Mouse (Mus musculus) neural tube, embryonic 13.5 days (tissue): Measurements from ENCODE around the gene Ccr1. TPM values are rescaled to one million over a fixed set of nuclear protein-coding genes. Genes with fewer than 3 reads are reported as not detected.

Experiments
- ATAC-seq: fragments of 200-750 bp; cut with Nextera tagmentation; 2 replicates; pipeline ENCODE4 v1.8.0; 2017; ENCODE audit warnings: low read depth, mild to moderate bottlenecking, moderate TSS enrichment, moderate library complexity
- H3K27ac ChIP-seq: fragments of 300-500 bp; sonication (generic); replicated peaks from 2 replicates; pipeline ENCODE4 v1.5.1; 2015; ENCODE audit warnings: moderate library complexity, mild to moderate bottlenecking, inconsistent platforms
- H3K27me3 ChIP-seq: fragments of 300-500 bp; sonication (generic); 2 replicates; pipeline ENCODE4 v1.6.1; 2015; ENCODE audit warnings: mild to moderate bottlenecking, inconsistent platforms
- H3K36me3 ChIP-seq: fragments of 300-500 bp; sonication (generic); 2 replicates; pipeline ENCODE4 v1.6.1; 2015; ENCODE audit warnings: mild to moderate bottlenecking, inconsistent platforms
- H3K4me1 ChIP-seq: fragments of 300-500 bp; sonication (generic); replicated peaks from 2 replicates; pipeline ENCODE4 v1.6.1; 2015; ENCODE audit warnings: inconsistent platforms
- H3K4me2 ChIP-seq: fragments of 300-500 bp; sonication (generic); 2 replicates; pipeline ENCODE4 v1.6.1; 2015; ENCODE audit warnings: inconsistent platforms, mild to moderate bottlenecking, moderate library complexity
- H3K4me3 ChIP-seq: fragments of 300-500 bp; sonication (generic); 2 replicates; pipeline ENCODE4 v1.5.1; 2015; ENCODE audit warnings: mild to moderate bottlenecking, inconsistent platforms
- H3K9ac ChIP-seq: fragments of 300-500 bp; sonication (generic); 2 replicates; pipeline ENCODE4 v1.6.1; 2015; ENCODE audit warnings: moderate library complexity, mild to moderate bottlenecking, inconsistent platforms
- H3K9me3 ChIP-seq: fragments of 300-500 bp; sonication (generic); 2 replicates; pipeline ENCODE4 v1.6.1; 2016; ENCODE audit warnings: inconsistent platforms
- WGBS: fragments of 180-500 bp; shearing (Covaris S2); methylation state at CpG from one replicate; pipeline ENCODE4 v1.1.7; 2015; 5-methylcytosine and 5-hydroxymethylcytosine counted together
- polyA plus RNA-seq: library from polyadenylated mRNA; unstranded; fragments of >200 nt; fragmentation: Nextera tagmentation; extraction: Ambion mirVana; gene quantifications from 2 replicates; pipeline ENCODE4 v1.2.1, GENCODE M21; 2015

Ccr1 gene
- polyA plus RNA-seq, 1 experiment from 2014 or later = 1.2 TPM

DNA sequence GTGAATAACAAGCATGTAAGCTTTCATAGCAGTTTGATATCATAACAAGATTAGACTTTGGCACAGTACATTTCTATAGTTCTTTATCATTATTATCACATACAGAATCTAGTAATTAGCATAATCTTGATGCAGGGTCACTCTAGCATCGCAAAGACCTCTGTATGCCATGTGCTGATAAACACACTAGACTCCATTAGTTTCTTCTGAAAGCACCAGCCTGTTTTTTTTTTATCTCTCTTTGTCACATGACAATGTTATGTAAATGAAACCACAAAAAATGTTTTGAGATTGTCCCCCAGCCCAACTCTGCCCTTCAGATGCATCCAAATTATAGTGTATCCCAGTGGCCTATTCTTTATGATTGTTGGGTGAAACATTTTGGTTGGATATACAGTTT, 20.7 kb downstream of the Ccr1 start:
- no peak overlapping the region for H3K4me3 ChIP-seq
- H3K27me3 ChIP-seq = no peaks in the 10 kb centered on the region
- H3K9ac ChIP-seq = no peak overlapping the region
- 93% methylated on average over 1 of the region's 1 CpGs for WGBS
- no peaks in the 10 kb centered on the region for H3K4me1 ChIP-seq
- H3K27ac ChIP-seq = no peak overlapping the region
- no peak overlapping the region for H3K4me2 ChIP-seq
- ATAC-seq = no peak
- H3K36me3 ChIP-seq = no peaks in the 10 kb centered on the region
- H3K9me3 ChIP-seq = no peaks in the 10 kb centered on the region

DNA sequence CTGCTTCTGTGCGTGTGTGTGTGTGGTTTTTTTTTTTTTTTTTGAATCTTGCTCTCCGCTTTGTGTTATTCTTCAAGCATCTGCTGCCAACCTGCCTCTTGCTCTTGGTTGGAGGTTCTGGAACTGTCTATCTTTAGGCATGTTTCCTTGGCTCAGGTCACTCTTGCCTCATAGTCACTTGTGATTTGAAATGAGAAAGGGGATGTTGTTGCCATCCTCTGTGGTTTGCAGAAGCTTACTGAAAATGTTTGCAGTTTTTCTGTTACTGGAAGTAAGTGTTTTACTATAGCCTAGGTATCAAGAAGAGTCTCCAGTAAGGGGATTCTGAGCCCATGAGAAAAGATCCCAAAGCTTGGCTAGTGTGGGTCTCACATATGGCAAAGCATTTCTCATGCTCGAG, 26.5 kb downstream of the Ccr1 start:
- Histone ChIP-seq H3K4me1 (no peaks in the 10 kb centered on the region), H3K27ac (no peak overlapping the region), H3K4me2 (no peak overlapping the region), H3K9ac (no peak overlapping the region), H3K9me3 (no peaks in the 10 kb centered on the region), H3K27me3 (no peaks in the 10 kb centered on the region), H3K36me3 (no peaks in the 10 kb centered on the region), H3K4me3 (no peak overlapping the region)
- ATAC-seq = no peak
- 90% methylated on average over 3 of the region's 3 CpGs for WGBS

DNA sequence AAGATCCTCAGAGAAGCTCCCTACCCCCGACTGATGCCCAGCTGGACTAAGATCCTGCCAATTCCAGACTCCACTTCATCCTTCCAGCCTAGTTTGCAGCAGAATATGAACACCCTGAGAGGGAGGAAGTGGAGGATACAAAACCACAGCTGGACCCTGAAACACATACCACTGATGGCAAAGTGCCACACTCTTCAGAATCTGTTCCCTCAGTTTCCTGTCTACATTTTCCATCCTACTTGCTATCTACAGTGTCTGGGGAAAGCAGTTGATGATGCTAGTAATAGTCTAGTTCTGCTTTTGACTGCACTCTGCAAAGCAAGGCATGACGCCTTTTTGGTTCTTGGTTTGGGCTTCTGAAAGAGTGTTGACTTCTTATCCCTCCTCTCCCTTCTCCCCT, 27.2 kb downstream of the Ccr1 start:
- Histone ChIP-seq H3K4me3 (no peak overlapping the region), H3K27ac (no peak overlapping the region), H3K4me1 (no peaks in the 10 kb centered on the region), H3K36me3 (no peaks in the 10 kb centered on the region), H3K27me3 (no peaks in the 10 kb centered on the region), H3K9me3 (no peaks in the 10 kb centered on the region), H3K9ac (no peak overlapping the region), H3K4me2 (no peak overlapping the region)
- 90% methylated on average over 2 of the region's 2 CpGs for WGBS
- no peak for ATAC-seq

DNA sequence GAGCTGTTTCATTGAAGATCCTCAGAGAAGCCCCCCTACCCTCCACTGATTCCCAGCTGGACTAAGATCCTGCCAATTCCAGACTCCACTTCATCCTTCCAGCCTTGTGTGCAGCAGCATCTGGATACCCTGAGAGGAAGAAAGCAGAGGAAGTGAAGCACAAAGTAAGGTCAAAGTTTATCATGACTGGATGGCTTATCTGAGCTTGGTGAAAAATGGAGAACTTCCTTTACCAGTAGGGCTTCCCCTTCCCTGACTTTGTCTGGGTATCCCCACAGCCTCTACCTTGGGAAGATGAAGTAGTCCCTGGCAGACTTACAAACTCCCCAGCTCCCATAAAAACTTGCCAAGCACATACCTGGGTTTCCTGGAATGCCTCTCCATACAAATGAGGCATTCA, 27.9 kb downstream of the Ccr1 start:
- Histone ChIP-seq H3K36me3 (no peaks in the 10 kb centered on the region), H3K27me3 (no peaks in the 10 kb centered on the region), H3K4me1 (no peaks in the 10 kb centered on the region), H3K4me2 (no peak overlapping the region), H3K9ac (no peak overlapping the region), H3K9me3 (no peaks in the 10 kb centered on the region), H3K27ac (no peak overlapping the region), H3K4me3 (no peak overlapping the region)
- no peak for ATAC-seq

DNA sequence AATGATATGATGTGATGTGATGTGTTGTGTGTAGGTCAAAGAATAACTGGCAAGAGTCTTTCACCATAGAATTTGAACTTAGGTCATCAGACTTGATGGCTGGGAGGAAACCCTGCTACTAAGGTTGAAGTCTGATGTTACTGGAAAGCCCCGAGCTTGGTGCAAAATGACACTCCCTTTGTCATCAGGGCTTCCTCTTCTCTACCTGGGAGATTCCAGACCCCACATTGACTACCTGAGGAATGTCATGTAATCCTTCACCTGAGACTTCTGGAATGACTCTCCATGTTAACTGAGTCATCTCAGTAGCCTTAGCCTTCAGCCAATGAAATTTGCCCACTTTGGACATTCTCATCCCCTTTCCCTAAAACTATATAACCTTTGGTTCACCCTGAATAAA, 28.3 kb downstream of the Ccr1 start:
- no peak overlapping the region for H3K4me2 ChIP-seq
- no peak for ATAC-seq
- no peaks in the 10 kb centered on the region for H3K27me3 ChIP-seq
- H3K9ac ChIP-seq = no peak overlapping the region
- no peak overlapping the region for H3K4me3 ChIP-seq
- H3K9me3 ChIP-seq = no peaks in the 10 kb centered on the region
- no peak overlapping the region for H3K27ac ChIP-seq
- 74% methylated on average over 1 of the region's 1 CpGs for WGBS
- H3K36me3 ChIP-seq = no peaks in the 10 kb centered on the region
- no peaks in the 10 kb centered on the region for H3K4me1 ChIP-seq

DNA sequence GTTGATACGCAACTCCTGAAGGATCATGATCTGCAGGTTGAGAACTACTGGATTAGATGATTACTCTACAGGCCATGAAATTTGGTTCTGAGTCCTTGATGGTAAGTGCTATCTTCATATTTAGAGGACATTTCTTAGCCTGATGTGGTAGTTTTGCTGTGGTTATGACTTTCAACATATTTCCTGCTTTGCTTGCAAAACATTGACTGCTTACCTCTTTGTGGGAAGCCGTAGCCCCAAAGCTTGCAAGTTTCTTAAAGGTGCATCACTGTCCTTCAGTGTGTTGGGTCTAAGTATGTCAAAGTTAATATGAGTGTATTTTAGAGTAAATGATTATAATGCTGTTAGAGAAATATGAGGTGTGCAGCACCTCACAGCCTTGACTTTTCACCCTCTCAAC, 30.5 kb downstream of the Ccr1 start:
- H3K27ac ChIP-seq = no peak overlapping the region
- no peak overlapping the region for H3K4me3 ChIP-seq
- no peak overlapping the region for H3K9ac ChIP-seq
- H3K9me3 ChIP-seq = no peaks in the 10 kb centered on the region
- no peak for ATAC-seq
- no peaks in the 10 kb centered on the region for H3K36me3 ChIP-seq
- no peaks in the 10 kb centered on the region for H3K4me1 ChIP-seq
- H3K4me2 ChIP-seq = no peak overlapping the region
- H3K27me3 ChIP-seq = no peaks in the 10 kb centered on the region
- WGBS = 91% methylated on average over 2 of the region's 2 CpGs

DNA sequence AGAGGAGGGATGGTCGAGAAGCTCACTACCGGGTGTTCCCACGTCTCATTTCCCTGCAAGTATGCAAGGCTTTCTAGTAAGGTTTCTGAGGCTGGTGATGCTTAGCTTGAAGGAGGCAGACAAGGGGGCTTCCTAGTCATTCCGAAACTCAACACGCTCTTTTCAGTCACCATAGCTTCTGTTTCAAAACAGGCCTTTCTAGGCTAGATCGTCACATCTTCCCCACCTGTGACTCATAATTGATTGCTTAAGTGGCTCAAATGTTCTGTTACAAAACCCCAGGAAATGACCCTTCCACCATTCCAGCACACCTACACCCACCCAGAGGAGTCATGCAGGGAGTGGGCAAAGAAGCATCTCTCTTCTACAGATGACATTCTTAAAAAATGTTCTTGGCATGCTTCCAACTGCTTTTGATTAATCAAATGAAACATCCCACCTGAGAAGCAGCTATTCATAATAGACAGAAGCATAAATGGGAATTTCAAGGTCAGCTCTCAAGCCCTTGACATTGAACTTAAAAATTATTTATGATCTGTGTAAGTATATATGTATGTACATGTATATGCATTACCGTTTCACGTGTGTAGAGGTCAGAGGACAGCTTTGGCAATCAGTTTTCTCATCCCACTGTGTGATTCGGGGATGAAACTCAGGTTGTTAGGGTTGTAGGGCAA, 31.8 kb downstream of the Ccr1 start:
- no peaks in the 10 kb centered on the region for H3K27me3 ChIP-seq
- no peak overlapping the region for H3K27ac ChIP-seq
- H3K4me3 ChIP-seq = no peak overlapping the region
- no peak for ATAC-seq
- H3K36me3 ChIP-seq = no peaks in the 10 kb centered on the region
- H3K4me1 ChIP-seq = no peaks in the 10 kb centered on the region
- no peak overlapping the region for H3K4me2 ChIP-seq
- H3K9ac ChIP-seq = no peak overlapping the region
- WGBS = 90% methylated on average over 9 of the region's 9 CpGs
- H3K9me3 ChIP-seq = no peaks in the 10 kb centered on the region

DNA sequence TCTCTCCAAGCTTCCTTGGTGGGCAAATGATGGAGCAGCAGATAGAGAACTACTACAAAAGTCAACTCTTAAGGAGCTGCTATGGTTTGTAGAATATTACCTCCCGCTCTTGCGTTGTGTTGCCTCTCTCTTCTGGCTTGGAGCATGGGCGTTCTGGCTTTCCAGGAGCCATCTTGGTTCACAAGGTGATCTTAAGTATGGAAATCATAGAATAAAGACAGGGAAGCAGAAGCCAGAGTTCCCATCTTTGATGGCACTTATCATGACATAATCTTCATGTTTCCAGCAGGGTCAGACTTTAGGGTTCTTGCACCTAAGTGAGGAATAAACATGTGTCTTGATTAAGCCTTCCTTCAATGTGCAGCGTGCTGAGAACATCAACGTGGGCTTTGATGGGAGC, 32.7 kb downstream of the Ccr1 start:
- Histone ChIP-seq H3K27ac (no peak overlapping the region), H3K27me3 (no peaks in the 10 kb centered on the region), H3K9ac (no peak overlapping the region), H3K4me2 (no peak overlapping the region), H3K4me1 (no peaks in the 10 kb centered on the region), H3K36me3 (no peaks in the 10 kb centered on the region), H3K4me3 (no peak overlapping the region), H3K9me3 (no peaks in the 10 kb centered on the region)
- 90% methylated on average over 5 of the region's 5 CpGs for WGBS
- ATAC-seq = no peak

DNA sequence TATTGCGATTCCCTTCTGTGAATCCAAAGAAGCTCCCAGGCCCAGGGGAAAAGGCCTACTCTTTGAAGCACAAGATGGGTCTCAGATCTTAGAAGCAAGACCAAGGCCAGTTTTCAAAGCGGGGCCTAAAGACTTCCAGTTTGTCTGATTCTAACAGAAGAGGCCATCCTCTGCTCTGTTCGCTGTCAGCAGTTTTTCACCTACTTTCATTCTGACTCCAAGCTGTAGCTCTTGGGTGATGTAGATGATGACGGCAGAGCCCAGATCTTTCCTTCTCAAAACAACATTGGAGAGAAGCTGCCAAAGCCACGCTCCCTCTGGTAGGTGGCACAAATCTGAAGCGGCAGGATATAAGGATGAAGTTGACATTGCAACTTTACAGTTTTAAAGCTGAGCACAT, 33.1 kb downstream of the Ccr1 start:
- no peak for ATAC-seq
- 95% methylated on average over 6 of the region's 6 CpGs for WGBS
- Histone ChIP-seq H3K4me3 (no peak overlapping the region), H3K27me3 (no peaks in the 10 kb centered on the region), H3K4me1 (no peaks in the 10 kb centered on the region), H3K36me3 (no peaks in the 10 kb centered on the region), H3K9me3 (no peaks in the 10 kb centered on the region), H3K27ac (no peak overlapping the region), H3K9ac (no peak overlapping the region), H3K4me2 (no peak overlapping the region)

DNA sequence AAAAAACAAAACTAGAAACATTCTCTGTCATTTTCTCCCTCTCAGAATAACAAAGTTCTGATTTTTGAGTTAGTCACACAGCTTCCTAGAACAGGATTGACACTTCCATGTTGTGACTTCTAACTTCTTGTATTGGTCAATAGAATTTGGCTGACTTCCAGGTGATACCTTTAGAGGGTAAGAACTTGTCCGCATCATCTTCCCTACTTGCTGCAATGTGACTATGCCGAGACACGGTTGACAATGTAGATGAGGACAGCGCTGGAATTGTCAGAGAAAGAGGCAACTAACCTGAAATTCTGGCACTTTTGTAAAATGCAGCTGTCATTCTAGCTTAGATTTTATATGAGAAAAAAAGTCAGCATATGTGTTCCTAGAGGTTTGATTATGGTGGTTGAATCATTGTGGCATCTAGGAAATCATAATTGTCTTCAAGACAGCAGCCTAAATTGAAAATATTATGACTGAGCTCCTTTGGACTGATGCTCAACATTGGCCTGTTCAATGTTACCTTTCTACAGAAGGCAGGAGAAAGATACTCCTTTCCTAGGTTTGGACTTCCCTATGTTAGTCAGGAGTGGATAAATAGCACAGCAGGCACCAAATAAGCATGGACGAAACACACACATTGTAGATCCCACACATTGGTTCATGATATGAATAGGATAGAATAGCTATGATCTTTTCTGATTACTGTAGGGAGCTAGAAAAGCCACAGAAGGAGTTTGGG, 34.6 kb downstream of the Ccr1 start:
- Histone ChIP-seq H3K9me3 (no peaks in the 10 kb centered on the region), H3K27ac (no peak overlapping the region), H3K9ac (no peak overlapping the region), H3K4me3 (no peak overlapping the region), H3K4me1 (no peaks in the 10 kb centered on the region), H3K27me3 (no peaks in the 10 kb centered on the region), H3K4me2 (no peak overlapping the region), H3K36me3 (no peaks in the 10 kb centered on the region)
- no peak for ATAC-seq
- WGBS = 93% methylated on average over 5 of the region's 5 CpGs

DNA sequence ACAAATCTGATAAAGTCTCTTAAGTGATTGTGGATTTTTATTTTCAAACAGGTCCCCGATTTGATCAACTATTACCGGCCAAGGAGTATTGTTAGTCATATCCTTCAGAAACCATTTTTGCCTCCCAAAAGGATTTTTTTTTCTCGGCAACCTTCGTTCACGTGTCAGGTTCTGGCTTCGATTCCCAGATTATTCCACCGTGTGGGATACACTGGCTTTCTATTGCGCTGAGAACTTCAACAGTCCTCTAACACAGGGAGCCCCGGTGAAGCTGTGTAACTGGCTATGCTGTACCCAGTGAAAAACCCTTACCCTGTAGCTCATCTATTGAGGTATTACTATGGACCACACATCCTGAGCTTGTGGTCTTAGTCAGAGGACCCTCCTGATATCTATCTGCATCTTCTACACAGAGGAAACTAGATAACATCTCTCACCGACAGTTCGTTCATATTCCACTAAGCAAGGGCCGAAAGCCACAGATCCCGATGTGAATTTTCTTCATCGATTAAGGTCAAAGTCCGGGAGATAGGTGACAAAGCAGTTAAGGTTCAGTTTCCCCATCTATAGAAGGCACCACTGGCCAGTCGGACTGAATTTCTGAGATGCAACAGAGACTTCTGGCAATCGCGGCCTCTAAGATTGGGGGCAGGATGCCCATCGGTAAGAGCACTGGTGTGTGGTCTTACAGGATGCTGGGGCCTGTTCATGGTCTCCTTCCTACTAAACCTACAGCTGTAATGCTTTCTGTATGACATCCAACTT, 35.4 kb downstream of the Ccr1 start:
- no peak overlapping the region for H3K4me3 ChIP-seq
- H3K27me3 ChIP-seq = no peaks in the 10 kb centered on the region
- no peaks in the 10 kb centered on the region for H3K9me3 ChIP-seq
- no peak for ATAC-seq
- WGBS = 92% methylated on average over 19 of the region's 19 CpGs
- H3K4me1 ChIP-seq = no peaks in the 10 kb centered on the region
- no peak overlapping the region for H3K27ac ChIP-seq
- H3K36me3 ChIP-seq = no peaks in the 10 kb centered on the region
- no peak overlapping the region for H3K4me2 ChIP-seq
- no peak overlapping the region for H3K9ac ChIP-seq

DNA sequence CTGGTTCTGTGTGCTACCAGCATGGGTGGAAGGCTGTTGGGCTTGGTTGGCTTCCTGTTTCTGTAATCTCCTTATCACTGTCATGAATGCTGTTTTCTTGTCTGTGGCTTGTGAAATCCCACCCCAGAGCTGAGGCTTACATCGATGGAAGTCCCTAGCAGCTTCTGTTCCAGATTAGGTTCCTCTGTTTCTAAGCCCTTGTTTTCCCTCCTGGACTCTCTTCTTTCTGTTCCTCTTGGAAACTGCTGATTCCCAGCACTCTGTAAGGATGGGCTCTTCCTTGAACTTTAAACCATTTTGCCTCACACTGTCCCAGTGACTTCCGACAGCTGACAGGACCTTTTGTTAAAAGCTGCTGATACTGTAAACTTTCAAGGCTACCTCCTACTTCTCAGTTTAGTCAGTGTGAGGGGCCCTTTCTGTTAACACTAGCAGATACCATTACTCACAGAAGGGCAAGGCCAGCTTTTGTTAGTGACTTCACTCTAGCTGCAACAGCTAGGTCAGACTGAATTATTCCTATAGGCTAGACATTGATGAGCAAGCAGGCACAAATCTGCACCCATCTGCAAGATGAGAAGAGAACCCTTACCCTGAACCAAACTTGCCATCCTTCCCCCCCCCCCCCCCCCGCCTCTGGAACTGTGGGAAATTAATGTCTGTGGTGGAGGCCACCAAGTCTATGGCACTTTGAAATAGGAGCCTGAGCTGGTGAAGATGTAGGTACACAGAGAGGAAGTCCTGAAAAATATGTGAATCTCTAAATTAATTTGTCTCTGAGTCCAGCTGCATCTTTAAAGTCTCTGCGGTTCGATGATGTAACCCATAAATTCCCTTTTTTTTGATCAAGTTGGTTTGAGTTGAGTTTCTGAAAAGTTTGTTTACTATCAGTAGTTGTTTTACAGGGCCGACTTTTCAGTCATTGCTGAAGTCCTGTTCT, 36.5 kb downstream of the Ccr1 start:
- no peaks in the 10 kb centered on the region for H3K4me1 ChIP-seq
- H3K9ac ChIP-seq = no peak overlapping the region
- no peak for ATAC-seq
- no peaks in the 10 kb centered on the region for H3K9me3 ChIP-seq
- H3K27ac ChIP-seq = no peak overlapping the region
- H3K4me2 ChIP-seq = no peak overlapping the region
- 76% methylated on average over 6 of the region's 6 CpGs for WGBS
- H3K4me3 ChIP-seq = no peak overlapping the region
- no peaks in the 10 kb centered on the region for H3K36me3 ChIP-seq
- H3K27me3 ChIP-seq = no peaks in the 10 kb centered on the region
